Mouse (Mus musculus) heart, postnatal 25 days (tissue): Measurements from ENCODE around the gene March8. TPM values are rescaled to one million over a fixed set of nuclear protein-coding genes. Genes with fewer than 3 reads are reported as not detected.
"Not testable (repeated sequence)": the region's sequence is repeated elsewhere in the genome, so short reads cannot be mapped to it uniquely, and the experiment has no call there.

Experiments
- DNase-seq: peaks from one replicate; pipeline ENCODE4 v3.0.0; 2022; ENCODE audit warnings: low spot score
- intact Hi-C: fragments of 180-260 bp; cut with DNase I; formaldehyde crosslinking; loops from one replicate; pipeline ENCODE4 v1.15.1; 2025
- total RNA-seq, 2 experiments: library from RNA; stranded (reverse); gene quantifications; 2 replicates each; pipeline ENCODE4 v1.2.3; 2021

The March8 gene
- total RNA-seq = 10 to 100 TPM; 38.6 to 41.2 TPM

GRCm38 (mm10) chr6:116337835-116338501, at the start of gene March8:
March8 (plus strand) TSS chr6:116338024.
- peak; percentile 84 for DNase-seq
- intact Hi-C loops = no loop called here

GRCm38 (mm10) chr6:116311411-116311810, 26.4 kb upstream of the March8 start:
- DNase-seq = no peak
- intact Hi-C loops = no loop called here

- no peak for DNase-seq
Observed at GRCm38 (mm10) chr6:116319259-116319658, 18.6 kb upstream of the March8 start.

GRCm38 (mm10) chr6:116326641-116327040, 11.2 kb upstream of the March8 start:
- DNase-seq = no peak
- intact Hi-C loops = no loop called here

More at GRCm38 (mm10) chr6:116319259-116319658, 18.6 kb upstream of the March8 start:
- intact Hi-C loops = no loop called here

- no peak for DNase-seq
Observed at GRCm38 (mm10) chr6:116331396-116331795, 6.4 kb upstream of the March8 start.

GRCm38 (mm10) chr6:116337466-116337834, 374 bp upstream of the March8 start:
- no peak for DNase-seq
- intact Hi-C loops = no loop called here

More at GRCm38 (mm10) chr6:116331396-116331795, 6.4 kb upstream of the March8 start:
- intact Hi-C loops = no loop called here

GRCm38 (mm10) chr6:116338520-116338919, 696 bp downstream of the March8 start:
- intact Hi-C loops = no loop called here

GRCm38 (mm10) chr6:116339088-116339487, 1.3 kb downstream of the March8 start:
- intact Hi-C loops = no loop called here
- DNase-seq = no peak

More at GRCm38 (mm10) chr6:116338520-116338919, 696 bp downstream of the March8 start:
- no peak for DNase-seq

GRCm38 (mm10) chr6:116340521-116340920, 2.7 kb downstream of the March8 start:
- intact Hi-C loops = no loop called here
- no peak for DNase-seq

- DNase-seq = no peak
- intact Hi-C loops = no loop called here
Observed at GRCm38 (mm10) chr6:116347953-116348352, 10.1 kb downstream of the March8 start.

- intact Hi-C loops = no loop called here
- no peak for DNase-seq
Observed at GRCm38 (mm10) chr6:116349997-116350396, 12.2 kb downstream of the March8 start.

GRCm38 (mm10) chr6:116350643-116351042, 12.8 kb downstream of the March8 start:
- intact Hi-C loops = no loop called here
- DNase-seq = no peak

- intact Hi-C loops = no loop called here
- DNase-seq = no peak
Observed at GRCm38 (mm10) chr6:116351534-116351933, 13.7 kb downstream of the March8 start.

GRCm38 (mm10) chr6:116353428-116353827, 15.6 kb downstream of the March8 start:
- intact Hi-C loops = no loop called here
- DNase-seq = no peak

GRCm38 (mm10) chr6:116356311-116356947, 18.6 kb downstream of the March8 start:
- intact Hi-C loops, DNase-seq: not testable (repeated sequence)

GRCm38 (mm10) chr6:116356948-116357325, 19.1 kb downstream of the March8 start:
- no peak for DNase-seq
- intact Hi-C loops = no loop called here

GRCm38 (mm10) chr6:116358056-116358455, 20.2 kb downstream of the March8 start:
- intact Hi-C loops = no loop called here
- DNase-seq = no peak

- no peak for DNase-seq
Observed at GRCm38 (mm10) chr6:116359256-116359655, 21.4 kb downstream of the March8 start.

GRCm38 (mm10) chr6:116361463-116361862, 23.6 kb downstream of the March8 start:
- intact Hi-C loops = no loop called here
- DNase-seq = no peak

More at GRCm38 (mm10) chr6:116359256-116359655, 21.4 kb downstream of the March8 start:
- intact Hi-C loops = no loop called here

- DNase-seq = no peak
- intact Hi-C loops = no loop called here
Observed at GRCm38 (mm10) chr6:116361993-116362392, 24.2 kb downstream of the March8 start.

GRCm38 (mm10) chr6:116367971-116368370, 30.1 kb downstream of the March8 start:
- intact Hi-C loops = no loop called here
- DNase-seq = no peak
